Mouse (Mus musculus): ENCODE measurements around the gene Crybg3.

Crybg3 gene

GRCm38 (mm10) chr16:59600311-59601251, at the start of gene Crybg3:
Gene Crybg3, minus strand, starts transcription at chr16:59600979.
- peak; percentile 18 to 25 for DNase-seq

GRCm38 (mm10) chr16:59643766-59644165, 43.0 kb upstream of the Crybg3 start:
- no peak for DNase-seq

- no peak for DNase-seq
Measured at GRCm38 (mm10) chr16:59639985-59640384, 39.2 kb upstream of the Crybg3 start.

- peak; percentile 89 to 90 for DNase-seq
Measured at GRCm38 (mm10) chr16:59639102-59639691, 38.4 kb upstream of the Crybg3 start, which contains the start of gene Arl6. Gene Arl6, minus strand, starts transcription at chr16:59639391.

GRCm38 (mm10) chr16:59634598-59634997, 33.8 kb upstream of the Crybg3 start:
- DNase-seq: no peak

- DNase-seq: no peak
Measured at GRCm38 (mm10) chr16:59621554-59621953, 20.8 kb upstream of the Crybg3 start.

GRCm38 (mm10) chr16:59617167-59617566, 16.4 kb upstream of the Crybg3 start:
- no peak for DNase-seq

- no peak for DNase-seq
Measured at GRCm38 (mm10) chr16:59615675-59616074, 14.9 kb upstream of the Crybg3 start.

- DNase-seq: no peak
Measured at GRCm38 (mm10) chr16:59610750-59611149, 10.0 kb upstream of the Crybg3 start.

GRCm38 (mm10) chr16:59604078-59604781, 3.5 kb upstream of the Crybg3 start:
- no peak for DNase-seq

- no peak for DNase-seq
Measured at GRCm38 (mm10) chr16:59599411-59600265, 1.1 kb downstream of the Crybg3 start.

GRCm38 (mm10) chr16:59598997-59599396, 1.8 kb downstream of the Crybg3 start:
- DNase-seq: no peak

GRCm38 (mm10) chr16:59597256-59597655, 3.5 kb downstream of the Crybg3 start:
- DNase-seq: no peak

- DNase-seq: no peak
Measured at GRCm38 (mm10) chr16:59594714-59595113, 6.1 kb downstream of the Crybg3 start.

GRCm38 (mm10) chr16:59590790-59591189, 10.0 kb downstream of the Crybg3 start:
- DNase-seq: no peak

- no peak for DNase-seq
Measured at GRCm38 (mm10) chr16:59588351-59589025, 12.3 kb downstream of the Crybg3 start.

GRCm38 (mm10) chr16:59587816-59588215, 13.0 kb downstream of the Crybg3 start:
- no peak for DNase-seq

GRCm38 (mm10) chr16:59586911-59587310, 13.9 kb downstream of the Crybg3 start:
- DNase-seq: no peak

GRCm38 (mm10) chr16:59586276-59586675, 14.5 kb downstream of the Crybg3 start:
- DNase-seq: no peak

GRCm38 (mm10) chr16:59585706-59586244, 15.0 kb downstream of the Crybg3 start:
- DNase-seq: no peak

- DNase-seq: no peak
Measured at GRCm38 (mm10) chr16:59583515-59583914, 17.3 kb downstream of the Crybg3 start.

All from thymus, postnatal 36 days (tissue).